Mouse (Mus musculus) lung, postnatal 0 days (tissue): Measurements from ENCODE around the gene Msx3.

Experiments
- CTCF ChIP-seq: IDR thresholded peaks from 2 replicates; pipeline ENCODE4 v1.5.1; 2016; ENCODE audit warnings: antibody characterized with exemption, mild to moderate bottlenecking
- EP300 ChIP-seq: IDR thresholded peaks from 2 replicates; pipeline ENCODE4 v1.6.1; 2016; ENCODE audit warnings: antibody characterized with exemption, mild to moderate bottlenecking, control low read depth

DNA sequence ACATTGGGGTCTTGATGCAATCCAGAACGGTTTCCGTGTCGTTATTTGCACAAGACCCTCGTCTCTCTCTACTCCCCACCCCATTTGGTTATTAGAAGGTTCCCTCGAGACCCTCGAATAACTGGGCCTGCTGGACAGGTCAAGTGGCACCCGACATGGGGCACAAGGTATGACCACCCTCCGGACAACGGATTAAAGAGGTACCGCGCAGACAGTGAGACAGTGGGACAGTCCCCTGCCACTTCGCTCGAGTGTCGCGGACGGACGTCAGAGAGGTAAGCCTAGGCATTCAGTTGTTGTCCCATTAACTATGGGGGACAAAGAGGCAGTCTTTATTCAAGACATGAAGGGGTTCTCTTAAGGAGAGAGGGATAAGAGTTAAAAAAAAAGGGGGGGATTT is 37.6 kb downstream of the Msx3 start:
- TF ChIP-seq CTCF (no peak), EP300 (no peak)
